Mouse (Mus musculus) small intestine, adult 2 months (tissue): ENCODE results near the gene Tle3.

Experiments used
- CTCF ChIP-seq: fragments of 200-500 bp; IDR thresholded peaks from 2 replicates; pipeline ENCODE4 v1.5.1; 2012; ENCODE audit warnings: low read depth, mild to moderate bottlenecking, control low read depth, inconsistent platforms, low read length, moderate library complexity, mixed read lengths; ENCODE audit not compliant: insufficient replicate concordance, insufficient read length; ENCODE audit errors: extremely low read depth
- POLR2A ChIP-seq: fragments of 200-500 bp; IDR thresholded peaks from 2 replicates; pipeline ENCODE4 v1.6.1; 2012; ENCODE audit warnings: low read depth, mild to moderate bottlenecking, control low read depth, inconsistent platforms, low read length, moderate library complexity

DNA sequence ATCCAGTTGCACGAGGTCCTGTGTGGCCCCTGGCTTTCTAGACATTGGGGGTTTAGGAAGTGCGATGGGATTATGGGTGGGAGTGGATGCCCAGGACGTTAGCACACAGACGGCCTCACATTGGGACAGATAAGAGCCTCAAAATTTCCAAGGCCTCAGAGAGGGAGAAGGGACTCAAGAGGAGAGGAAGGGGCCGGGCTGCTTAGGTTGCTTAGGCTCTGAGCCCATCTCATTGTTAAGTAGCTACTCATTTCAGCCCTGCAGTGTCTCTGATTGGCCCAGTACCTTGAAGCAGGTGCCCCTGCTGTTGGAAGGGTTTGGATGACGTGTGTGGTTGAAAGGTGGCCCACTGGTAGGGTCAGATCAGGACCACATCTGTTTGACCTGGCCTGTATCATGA lies 11.9 kb downstream of the Tle3 start:
- TF ChIP-seq CTCF (no peak), POLR2A (no peak)
